Mouse (Mus musculus) liver, embryonic 14.5 days (tissue): Measurements from ENCODE around the gene Gid4. TPM values are rescaled to one million over a fixed set of nuclear protein-coding genes. Genes with fewer than 3 reads are reported as not detected.

Experiments used
- ATAC-seq: fragments of 200-750 bp; cut with Nextera tagmentation; 2 replicates; pipeline ENCODE4 v1.8.0; 2017; ENCODE audit warnings: moderate number of reproducible peaks, mild to moderate bottlenecking, moderate library complexity; ENCODE audit not compliant: insufficient read depth
- DNase-seq, 3 experiments: peaks; one replicate each; pipeline ENCODE4 v3.0.0-alpha.2; 2012 to 2013; ENCODE audit warnings: low read depth in 3 of 3, low spot score in 3 of 3
- H3K27ac ChIP-seq: fragments of 300-500 bp; sonication (generic); 2 replicates; pipeline ENCODE4 v1.5.1; 2014; ENCODE audit warnings: moderate library complexity, mild to moderate bottlenecking, control low read depth, inconsistent platforms
- H3K27me3 ChIP-seq: fragments of 300-500 bp; sonication (generic); 2 replicates; pipeline ENCODE4 v1.6.1; 2014; ENCODE audit warnings: mild to moderate bottlenecking, low read length, moderate library complexity; ENCODE audit not compliant: control insufficient read depth, insufficient read depth
- H3K36me3 ChIP-seq: fragments of 300-500 bp; sonication (generic); replicated peaks from 2 replicates; pipeline ENCODE4 v1.6.1; 2014; ENCODE audit warnings: low read depth; ENCODE audit not compliant: control insufficient read depth, insufficient read depth
- H3K4me1 ChIP-seq, 2 experiments: fragments of 200-500 bp in 1 of 2; fragments of 300-500 bp in 1 of 2; sonication (generic) in 1 of 2; replicated peaks; 2 replicates each; pipeline ENCODE4 v1.6.1; 2012 to 2014; ENCODE audit warnings: antibody characterized with exemption in 1 of 2, inconsistent platforms in 1 of 2, low read length in 1 of 2; ENCODE audit not compliant: control insufficient read depth in 2 of 2, insufficient read depth in 2 of 2
- H3K4me2 ChIP-seq: fragments of 300-500 bp; sonication (generic); 2 replicates; pipeline ENCODE4 v1.6.1; 2014; ENCODE audit warnings: low read depth, mild to moderate bottlenecking, control low read depth, moderate library complexity
- H3K4me3 ChIP-seq, 2 experiments: fragments of 200-500 bp in 1 of 2; fragments of 300-500 bp in 1 of 2; sonication (generic) in 1 of 2; 2 replicates each; pipeline ENCODE4 v1.5.1; 2012 to 2014; ENCODE audit warnings: low read depth in 2 of 2, low read length in 2 of 2, mild to moderate bottlenecking in 2 of 2, control low read depth in 1 of 2, inconsistent platforms in 1 of 2, moderate library complexity in 1 of 2; ENCODE audit not compliant: insufficient read depth in 1 of 2
- H3K9ac ChIP-seq: fragments of 300-500 bp; sonication (generic); replicated peaks from 2 replicates; pipeline ENCODE4 v1.6.1; 2014; ENCODE audit warnings: mild to moderate bottlenecking, control low read depth, moderate library complexity
- H3K9me3 ChIP-seq: fragments of 300-500 bp; sonication (generic); 2 replicates; pipeline ENCODE4 v1.6.1; 2016; ENCODE audit warnings: low read length, mixed read lengths; ENCODE audit not compliant: control insufficient read depth
- CTCF ChIP-seq: IDR thresholded peaks from 2 replicates; pipeline ENCODE4 v1.5.1; 2016; ENCODE audit warnings: antibody characterized with exemption, low read depth, control low read depth
- EP300 ChIP-seq: IDR thresholded peaks from 2 replicates; pipeline ENCODE4 v1.6.1; 2016; ENCODE audit warnings: antibody characterized with exemption, low read depth
- WGBS: fragments of 180-500 bp; shearing (Covaris S2); extraction: QIAGEN DNeasy Blood & Tissue Kit; methylation state at CpG from one replicate; pipeline ENCODE4 v1.1.7; 2014; ENCODE audit not compliant: insufficient replicate concordance; 5-methylcytosine and 5-hydroxymethylcytosine counted together
- polyA plus RNA-seq, 2 experiments: library from polyadenylated mRNA; depleted of rRNA in 1 of 2; stranded (reverse) in 1 of 2; unstranded in 1 of 2; fragments of >200 nt; fragmentation: Nextera tagmentation in 1 of 2; extraction: Ambion mirVana in 1 of 2; gene quantifications; 2 replicates each; pipeline versions ENCODE4 v1.2.1 to v1.2.3; 2012 to 2014

Gene Gid4
- polyA plus RNA-seq (2012; rRNA removed) (5.6 and 6.1 TPM in 2 replicates), polyA plus RNA-seq (2014; fragmentation: Nextera tagmentation; extraction: Ambion mirVana) (8.4 and 10.5 TPM in 2 replicates)

DNA sequence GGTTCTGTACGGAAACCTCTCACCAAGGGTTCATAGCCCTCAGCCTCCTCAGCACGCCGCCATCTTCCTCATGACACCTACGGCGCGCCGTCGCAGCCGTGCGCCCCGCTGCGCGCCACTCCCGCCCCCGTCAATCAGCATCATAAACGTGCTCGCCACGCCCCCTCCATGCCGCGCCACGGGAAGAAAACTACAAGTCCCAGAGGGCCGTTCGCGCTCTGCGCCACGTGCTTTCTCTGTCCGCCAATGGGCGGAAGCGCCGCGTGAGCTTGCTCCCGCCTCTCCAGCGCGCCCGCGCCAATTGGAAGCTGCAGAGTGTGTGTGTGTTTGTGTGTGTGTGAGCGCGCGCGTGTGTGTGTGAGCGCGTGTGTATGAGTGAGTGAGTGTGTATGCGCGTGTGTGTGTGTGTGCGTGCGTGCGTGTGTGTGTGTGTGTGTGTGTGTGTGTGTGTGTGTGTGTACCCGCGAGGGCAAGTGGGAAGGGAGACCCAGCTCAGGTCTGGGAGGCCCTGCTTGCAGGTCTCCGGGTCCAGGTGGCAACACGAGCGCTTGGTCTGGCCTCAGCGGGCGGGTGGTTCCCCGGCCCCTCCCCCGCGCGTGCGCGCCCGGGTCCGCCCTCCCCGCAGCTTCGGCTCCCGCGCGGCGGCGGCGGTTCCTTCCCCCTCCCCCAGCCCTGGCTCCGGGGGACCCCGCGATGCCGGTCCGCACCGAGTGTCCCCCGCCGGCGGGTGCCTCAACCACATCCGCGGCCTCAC is at the start of gene Gid4:
TSS of gene Gid4 (plus strand) at position 183 of the 754 bp plus-strand sequence.
- DNase-seq (peak; percentile 98 to 99 (median 99)), ATAC-seq (peak; percentile 95)
- under 1% methylated on average over 78 of the region's 81 CpGs for WGBS
- TF ChIP-seq CTCF = no peak
- no peak for TF ChIP-seq EP300
- H3K36me3 ChIP-seq = peaks cover 2% of the 10 kb centered on the region; the same call in 1 of the 2 replicates
- no peaks in the 10 kb centered on the region for H3K27me3 ChIP-seq
- H3K9me3 ChIP-seq = no peaks in the 10 kb centered on the region
- peak within 1 kb of the TSS; percentile 85 to 87 for H3K4me3 ChIP-seq
- peak within 1 kb of the TSS; percentile 99 for H3K4me2 ChIP-seq
- H3K4me1 ChIP-seq = peaks cover 22 to 23% of the 10 kb centered on the region in 2 experiments
- H3K9ac ChIP-seq = peak within 1 kb of the TSS; percentile 82
- peak within 1 kb of the TSS; percentile 31 for H3K27ac ChIP-seq

DNA sequence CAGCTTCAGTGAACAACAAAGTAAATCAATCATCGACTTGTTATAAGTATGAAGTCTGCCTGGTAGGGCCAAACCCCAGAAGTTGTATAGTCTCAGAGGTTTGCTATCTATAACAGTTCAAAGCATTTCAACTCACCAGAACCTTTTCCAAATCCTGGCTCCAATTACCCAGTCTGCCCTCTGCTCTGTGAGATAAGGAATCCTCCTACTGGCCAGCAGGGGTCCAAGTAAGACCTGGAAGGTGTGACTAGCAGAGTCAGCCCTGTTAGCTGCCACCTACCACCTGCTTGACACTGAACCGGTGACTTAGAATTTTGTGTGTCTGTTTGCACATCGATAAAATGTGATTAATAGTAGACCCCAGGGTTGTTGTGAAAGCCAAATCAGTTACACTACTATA is 49.7 kb upstream of the Gid4 start:
- Histone ChIP-seq H3K4me2 (no peak overlapping the region), H3K36me3 (no peaks in the 10 kb centered on the region), H3K4me3 (no peak overlapping the region), H3K4me1 (no peaks in the 10 kb centered on the region), H3K9me3 (no peaks in the 10 kb centered on the region), H3K27me3 (no peaks in the 10 kb centered on the region), H3K9ac (no peak overlapping the region), H3K27ac (no peak overlapping the region)
- WGBS = 51% methylated on average over 3 of the region's 3 CpGs
- ATAC-seq = no peak
- DNase-seq = no peak
- TF ChIP-seq CTCF (peak; percentile 39; the same call in 1 of the 2 replicates), EP300 (no peak)

DNA sequence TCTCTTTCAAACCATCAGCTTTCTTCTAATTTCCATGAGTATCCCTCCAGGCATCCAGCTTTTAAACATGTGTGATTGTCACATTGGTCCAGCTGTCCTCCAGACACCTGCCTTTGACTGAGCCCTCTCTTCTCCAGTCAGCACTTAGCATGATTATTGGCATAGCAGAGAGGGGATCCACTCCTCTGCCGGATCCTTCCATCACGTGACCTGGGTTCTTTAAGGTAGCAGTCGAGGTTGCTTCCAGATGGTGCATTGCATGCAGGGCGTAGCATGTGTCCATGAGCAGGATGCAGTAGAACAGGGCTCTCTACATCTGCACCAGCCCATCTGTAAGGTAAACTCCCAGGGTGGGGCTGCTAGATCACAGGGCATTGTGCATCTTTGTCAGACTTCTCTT is 48.0 kb upstream of the Gid4 start:
- Histone ChIP-seq H3K36me3 (no peaks in the 10 kb centered on the region), H3K9me3 (no peaks in the 10 kb centered on the region), H3K4me3 (no peak overlapping the region), H3K27me3 (no peaks in the 10 kb centered on the region), H3K9ac (no peak overlapping the region), H3K4me2 (no peak overlapping the region), H3K4me1 (no peaks in the 10 kb centered on the region), H3K27ac (no peak overlapping the region)
- WGBS = 49% methylated on average over 4 of the region's 4 CpGs
- no peak for DNase-seq
- TF ChIP-seq EP300 = no peak
- no peak for TF ChIP-seq CTCF
- ATAC-seq = no peak

DNA sequence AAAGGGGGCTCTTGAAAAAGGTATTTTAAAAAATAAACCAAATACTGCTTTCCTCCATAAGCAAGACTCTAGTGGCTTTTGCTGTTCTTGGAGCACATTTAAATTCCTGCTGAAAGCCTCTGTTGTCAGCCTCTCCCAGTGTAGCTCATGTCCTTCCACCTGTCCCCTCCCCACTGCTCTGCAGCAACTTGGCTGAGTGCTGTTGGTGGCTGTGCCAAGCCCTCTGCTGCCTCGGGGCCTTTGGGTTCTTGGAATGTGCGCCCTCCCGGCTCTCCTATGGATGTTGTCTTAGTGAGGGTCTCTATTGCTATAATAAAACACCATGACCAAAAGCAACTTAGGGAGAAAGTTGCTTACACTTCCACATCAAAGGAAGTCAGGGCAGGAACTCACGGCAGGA is 47.5 kb upstream of the Gid4 start:
- 68% methylated on average over 4 of the region's 4 CpGs for WGBS
- Histone ChIP-seq H3K4me1 (no peaks in the 10 kb centered on the region), H3K4me2 (no peak overlapping the region), H3K4me3 (no peak overlapping the region), H3K9ac (no peak overlapping the region), H3K27ac (no peak overlapping the region), H3K9me3 (no peaks in the 10 kb centered on the region), H3K27me3 (no peaks in the 10 kb centered on the region), H3K36me3 (no peaks in the 10 kb centered on the region)
- TF ChIP-seq EP300 (no peak), CTCF (no peak)
- no peak for ATAC-seq
- no peak for DNase-seq

DNA sequence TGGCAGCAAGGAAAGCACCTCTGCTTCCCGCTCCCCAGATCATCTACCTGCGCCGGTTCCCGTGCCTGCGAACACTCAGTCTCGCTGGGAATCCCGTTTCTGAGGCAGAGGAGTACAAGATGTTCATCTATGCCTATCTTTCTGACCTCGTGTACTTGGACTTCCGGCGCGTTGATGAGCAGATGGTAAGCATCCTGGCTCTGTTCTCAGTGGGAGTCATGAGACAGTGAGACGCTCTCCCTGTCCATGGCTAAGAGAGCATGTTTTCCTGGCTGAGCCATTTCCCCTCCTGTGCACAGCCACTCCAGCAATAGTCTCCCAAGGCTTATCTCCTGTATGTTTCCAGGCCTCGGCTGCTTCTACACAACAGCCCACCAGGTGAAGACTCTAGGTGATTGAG is 46.5 kb upstream of the Gid4 start:
- H3K9me3 ChIP-seq = no peaks in the 10 kb centered on the region
- H3K4me1 ChIP-seq = no peaks in the 10 kb centered on the region
- no peak overlapping the region for H3K9ac ChIP-seq
- TF ChIP-seq EP300 (no peak), CTCF (no peak)
- H3K4me2 ChIP-seq = no peak overlapping the region
- no peaks in the 10 kb centered on the region for H3K27me3 ChIP-seq
- ATAC-seq (no peak), DNase-seq (no peak)
- H3K4me3 ChIP-seq = no peak overlapping the region
- WGBS = 76% methylated on average over 13 of the region's 13 CpGs
- no peak overlapping the region for H3K27ac ChIP-seq
- H3K36me3 ChIP-seq = no peaks in the 10 kb centered on the region
